Mouse (Mus musculus): ENCODE measurements around the gene Rps6kl1. TPM values are rescaled to one million over a fixed set of nuclear protein-coding genes. Genes with fewer than 3 reads are reported as not detected.

Rps6kl1 gene
- 1.5 and 1.8 TPM in 2 replicates for polyA plus RNA-seq (2014; fragmentation: Nextera tagmentation; extraction: Ambion mirVana)

DNA sequence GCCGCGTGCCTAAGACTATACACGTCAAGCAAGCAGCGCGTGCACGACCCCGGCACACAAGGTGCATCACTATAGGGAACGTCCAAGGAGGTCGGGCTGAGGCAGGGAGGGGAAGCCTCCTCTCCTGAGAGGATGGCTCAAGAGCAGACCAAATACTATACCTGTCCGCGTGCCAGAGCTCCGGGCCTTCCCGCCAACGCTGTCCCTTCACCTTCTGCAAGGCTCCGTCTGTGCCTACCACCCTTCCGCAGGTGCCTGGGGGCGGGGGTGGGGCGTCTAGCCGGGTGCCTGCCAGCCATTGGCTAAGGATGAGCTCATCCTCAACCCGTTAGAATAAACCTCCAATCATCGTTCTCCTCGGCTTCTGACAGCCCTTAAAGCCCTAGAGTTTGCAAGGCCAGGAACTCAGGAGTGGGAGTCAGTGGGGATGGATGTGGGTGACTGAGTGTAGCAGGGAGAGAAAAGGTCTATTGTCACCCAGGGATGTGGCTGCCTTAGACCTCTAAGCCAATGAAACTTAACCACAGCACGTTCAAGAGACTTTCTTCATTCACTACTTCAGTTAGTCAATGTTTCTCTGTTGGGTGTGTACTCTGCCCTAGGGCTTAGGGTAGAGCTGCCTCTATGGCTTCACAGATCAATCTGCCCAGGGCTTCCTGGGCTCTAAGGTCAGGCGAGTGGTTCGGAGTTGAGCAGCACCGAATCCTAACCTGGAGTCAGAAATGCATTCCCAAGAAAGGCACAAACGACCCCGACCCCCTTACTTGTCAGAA lies at the start of gene Rps6kl1:
Gene Rps6kl1, minus strand, starts transcription at position 263 of the 773 bp plus-strand sequence.
- DNase-seq (ENCODE audit: low spot score) (no peak), ATAC-seq (ENCODE audit: low read depth) (peak; percentile 91)
- Histone ChIP-seq H3K9ac (ENCODE audit: low read depth, low read length) (peak within 1 kb of the TSS; percentile 32; the same call in 1 of the 2 replicates), H3K27ac (replicated peaks; ENCODE audit: low read depth, low read length) (no peak within 1 kb of the TSS), H3K27me3 (replicated peaks; ENCODE audit: control insufficient read depth, insufficient read depth, low read length) (peaks cover 16% of the 10 kb centered on the region; the same call in 1 of the 2 replicates), H3K9me3 (ENCODE audit: control insufficient read depth, low read length) (no peaks in the 10 kb centered on the region), H3K4me1 (ENCODE audit: control insufficient read depth, insufficient read depth, low read length) (0 out of 2 replicates have a peak, but pooled peaks cover 5% of the 10 kb centered on the region), H3K4me3 (ENCODE audit: low read depth, low read length) (peak within 1 kb of the TSS; percentile 28), H3K36me3 (ENCODE audit: control insufficient read depth, insufficient read depth, low read length) (no peaks in the 10 kb centered on the region), H3K4me2 (ENCODE audit: low read depth, low read length) (peak within 1 kb of the TSS; percentile 41)
- WGBS: 17% methylated on average over 27 of the region's 28 CpGs

DNA sequence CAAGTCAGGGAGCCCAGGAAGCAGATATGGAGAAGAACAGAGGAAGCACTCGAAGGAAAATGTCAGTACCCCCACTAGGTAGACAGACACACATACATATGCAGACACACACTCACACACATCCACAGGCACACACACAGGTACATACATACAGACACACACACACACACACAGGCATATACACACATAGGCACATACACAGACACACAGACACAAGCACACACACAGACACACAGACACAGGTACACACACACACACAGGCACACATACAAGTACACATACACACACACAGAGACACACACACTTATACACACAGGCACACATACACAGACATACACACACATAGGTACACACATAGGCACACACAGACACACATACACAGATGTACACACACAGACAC lies 48.9 kb upstream of the Rps6kl1 start:
- DNase-seq (ENCODE audit: low spot score) (no peak), ATAC-seq (ENCODE audit: low read depth) (no peak)
- H3K36me3 ChIP-seq (ENCODE audit: control insufficient read depth, insufficient read depth, low read length): no peaks in the 10 kb centered on the region
- H3K4me3 ChIP-seq (ENCODE audit: low read depth, low read length): no peak overlapping the region
- 83% methylated on average over 1 of the region's 1 CpGs for WGBS
- H3K4me1 ChIP-seq (ENCODE audit: control insufficient read depth, insufficient read depth, low read length): peaks cover 36% of the 10 kb centered on the region
- H3K9me3 ChIP-seq (ENCODE audit: control insufficient read depth, low read length): no peaks in the 10 kb centered on the region
- no peak overlapping the region for H3K4me2 ChIP-seq (ENCODE audit: low read depth, low read length)
- H3K9ac ChIP-seq (ENCODE audit: low read depth, low read length): no peak overlapping the region
- no peak overlapping the region for H3K27ac ChIP-seq (replicated peaks; ENCODE audit: low read depth, low read length)
- 0 out of 2 replicates have a peak, but pooled peaks cover 5% of the 10 kb centered on the region for H3K27me3 ChIP-seq (replicated peaks; ENCODE audit: control insufficient read depth, insufficient read depth, low read length)

DNA sequence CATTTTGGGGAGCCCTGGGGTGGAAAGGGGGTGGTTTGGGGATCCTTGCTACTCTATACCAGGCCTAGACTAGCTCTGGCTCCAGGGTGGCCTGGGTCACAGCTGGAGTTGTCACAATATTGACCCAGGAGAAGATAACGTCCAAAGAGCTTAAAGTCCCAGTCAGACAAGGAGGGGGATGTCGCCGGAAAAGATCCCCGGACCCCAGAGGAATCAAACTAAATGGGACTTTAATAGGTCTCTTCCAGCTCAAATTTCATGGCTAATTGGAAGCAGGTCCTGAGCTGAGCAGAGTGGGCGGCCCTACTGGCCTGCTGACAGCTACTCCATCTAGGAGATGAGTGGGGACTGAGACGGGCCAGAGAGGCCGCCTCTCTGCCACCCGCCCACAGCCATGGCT lies 46.9 kb upstream of the Rps6kl1 start:
- H3K4me3 ChIP-seq (ENCODE audit: low read depth, low read length): no peak overlapping the region
- no peak for ATAC-seq (ENCODE audit: low read depth)
- no peak overlapping the region for H3K9ac ChIP-seq (ENCODE audit: low read depth, low read length)

DNA sequence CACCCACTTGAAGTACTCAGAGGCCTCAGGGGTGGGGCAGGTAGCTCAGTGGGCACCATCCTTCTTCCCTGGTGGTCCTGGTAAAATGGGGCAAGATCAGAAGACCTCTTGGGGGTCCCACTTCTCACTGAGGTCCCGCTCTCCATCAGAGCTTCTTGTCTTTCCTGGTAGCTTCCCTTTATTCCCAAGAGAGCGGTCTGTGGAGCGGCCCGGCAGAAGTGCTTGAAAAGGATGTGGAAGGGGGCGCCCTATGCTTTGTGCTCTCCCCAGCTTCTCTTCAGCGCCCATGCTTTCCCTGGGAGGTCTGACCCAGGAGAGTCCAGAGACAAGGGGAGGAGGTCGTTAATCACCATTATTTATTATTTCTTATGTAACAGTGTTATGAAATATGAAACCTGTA lies 46.3 kb upstream of the Rps6kl1 start:
- H3K4me2 ChIP-seq (ENCODE audit: low read depth, low read length): no peak overlapping the region
- no peak overlapping the region for H3K4me3 ChIP-seq (ENCODE audit: low read depth, low read length)
- no peak overlapping the region for H3K27ac ChIP-seq (replicated peaks; ENCODE audit: low read depth, low read length)
- H3K36me3 ChIP-seq (ENCODE audit: control insufficient read depth, insufficient read depth, low read length): no peaks in the 10 kb centered on the region
- 61% methylated on average over 7 of the region's 7 CpGs for WGBS
- H3K9me3 ChIP-seq (ENCODE audit: control insufficient read depth, low read length): no peaks in the 10 kb centered on the region
- peaks cover 59% of the 10 kb centered on the region for H3K4me1 ChIP-seq (ENCODE audit: control insufficient read depth, insufficient read depth, low read length)
- no peak overlapping the region for H3K9ac ChIP-seq (ENCODE audit: low read depth, low read length)
- DNase-seq (ENCODE audit: low spot score): no peak
- ATAC-seq (ENCODE audit: low read depth): no peak
- H3K27me3 ChIP-seq (replicated peaks; ENCODE audit: control insufficient read depth, insufficient read depth, low read length): 0 out of 2 replicates have a peak, but pooled peaks cover 5% of the 10 kb centered on the region

More for the DNA sequence above, 46.9 kb upstream of the Rps6kl1 start:
- no peak overlapping the region for H3K4me2 ChIP-seq (ENCODE audit: low read depth, low read length)
- H3K27me3 ChIP-seq (replicated peaks; ENCODE audit: control insufficient read depth, insufficient read depth, low read length): 0 out of 2 replicates have a peak, but pooled peaks cover 5% of the 10 kb centered on the region
- H3K27ac ChIP-seq (replicated peaks; ENCODE audit: low read depth, low read length): no peak overlapping the region
- H3K36me3 ChIP-seq (ENCODE audit: control insufficient read depth, insufficient read depth, low read length): no peaks in the 10 kb centered on the region
- WGBS: 16% methylated on average over 8 of the region's 8 CpGs
- H3K4me1 ChIP-seq (ENCODE audit: control insufficient read depth, insufficient read depth, low read length): peaks cover 53% of the 10 kb centered on the region
- DNase-seq (ENCODE audit: low spot score): peak; percentile 65
- no peaks in the 10 kb centered on the region for H3K9me3 ChIP-seq (ENCODE audit: control insufficient read depth, low read length)

DNA sequence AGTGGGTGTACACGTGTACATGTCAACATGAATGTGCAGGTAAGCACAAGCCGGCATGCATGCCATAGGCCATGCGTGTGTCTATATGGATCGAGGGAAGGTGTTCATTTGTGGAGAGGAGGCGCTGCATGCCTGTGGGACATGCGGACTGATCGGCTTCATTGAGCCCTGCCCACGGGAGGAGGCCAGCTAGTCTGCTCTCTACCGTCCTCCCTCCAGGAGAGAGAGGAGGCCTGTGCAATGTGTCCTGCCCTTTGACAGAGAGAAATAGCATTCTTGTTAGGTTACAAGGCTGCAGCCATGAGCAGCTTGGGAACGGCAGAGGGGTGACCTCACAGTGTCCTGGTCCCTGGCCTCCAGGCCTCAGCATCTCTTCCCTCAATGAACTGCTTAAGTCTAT lies 45.1 kb upstream of the Rps6kl1 start:
- no peak for DNase-seq (ENCODE audit: low spot score)

DNA sequence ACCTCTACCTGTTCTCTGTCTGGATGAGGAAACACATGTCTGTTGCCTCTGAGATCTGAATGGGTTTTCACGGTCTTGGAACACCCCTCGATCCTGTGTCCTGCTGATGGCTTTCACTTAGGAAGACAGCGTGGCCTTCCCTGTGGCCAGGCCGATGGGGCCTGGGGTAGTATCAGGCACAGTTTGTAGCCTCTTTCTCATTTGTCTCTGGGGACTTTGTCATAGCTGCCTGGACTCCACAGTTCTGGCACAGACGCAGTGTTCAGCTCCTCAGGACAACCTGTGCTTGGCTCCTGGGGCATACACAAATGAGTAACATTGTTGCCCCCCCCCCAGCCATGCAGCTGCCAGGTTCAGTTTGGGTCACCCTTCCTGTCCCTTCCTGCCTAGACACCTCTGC lies 44.0 kb upstream of the Rps6kl1 start:
- Histone ChIP-seq H3K9ac (ENCODE audit: low read depth, low read length) (no peak overlapping the region), H3K4me1 (ENCODE audit: control insufficient read depth, insufficient read depth, low read length) (peaks cover 43% of the 10 kb centered on the region), H3K27ac (replicated peaks; ENCODE audit: low read depth, low read length) (no peak overlapping the region), H3K36me3 (ENCODE audit: control insufficient read depth, insufficient read depth, low read length) (no peaks in the 10 kb centered on the region), H3K27me3 (replicated peaks; ENCODE audit: control insufficient read depth, insufficient read depth, low read length) (0 out of 2 replicates have a peak, but pooled peaks cover 5% of the 10 kb centered on the region), H3K9me3 (ENCODE audit: control insufficient read depth, low read length) (no peaks in the 10 kb centered on the region), H3K4me2 (ENCODE audit: low read depth, low read length) (no peak overlapping the region), H3K4me3 (ENCODE audit: low read depth, low read length) (no peak overlapping the region)
- DNase-seq (ENCODE audit: low spot score) (no peak), ATAC-seq (ENCODE audit: low read depth) (no peak)
- WGBS: 73% methylated on average over 5 of the region's 5 CpGs

More for the DNA sequence above, 45.1 kb upstream of the Rps6kl1 start:
- H3K27me3 ChIP-seq (replicated peaks; ENCODE audit: control insufficient read depth, insufficient read depth, low read length): 0 out of 2 replicates have a peak, but pooled peaks cover 5% of the 10 kb centered on the region
- 89% methylated on average over 8 of the region's 10 CpGs for WGBS
- H3K4me1 ChIP-seq (ENCODE audit: control insufficient read depth, insufficient read depth, low read length): peaks cover 51% of the 10 kb centered on the region
- H3K4me3 ChIP-seq (ENCODE audit: low read depth, low read length): no peak overlapping the region
- H3K4me2 ChIP-seq (ENCODE audit: low read depth, low read length): no peak overlapping the region
- H3K36me3 ChIP-seq (ENCODE audit: control insufficient read depth, insufficient read depth, low read length): no peaks in the 10 kb centered on the region
- H3K9me3 ChIP-seq (ENCODE audit: control insufficient read depth, low read length): no peaks in the 10 kb centered on the region
- no peak overlapping the region for H3K27ac ChIP-seq (replicated peaks; ENCODE audit: low read depth, low read length)
- no peak overlapping the region for H3K9ac ChIP-seq (ENCODE audit: low read depth, low read length)
- ATAC-seq (ENCODE audit: low read depth): no peak

DNA sequence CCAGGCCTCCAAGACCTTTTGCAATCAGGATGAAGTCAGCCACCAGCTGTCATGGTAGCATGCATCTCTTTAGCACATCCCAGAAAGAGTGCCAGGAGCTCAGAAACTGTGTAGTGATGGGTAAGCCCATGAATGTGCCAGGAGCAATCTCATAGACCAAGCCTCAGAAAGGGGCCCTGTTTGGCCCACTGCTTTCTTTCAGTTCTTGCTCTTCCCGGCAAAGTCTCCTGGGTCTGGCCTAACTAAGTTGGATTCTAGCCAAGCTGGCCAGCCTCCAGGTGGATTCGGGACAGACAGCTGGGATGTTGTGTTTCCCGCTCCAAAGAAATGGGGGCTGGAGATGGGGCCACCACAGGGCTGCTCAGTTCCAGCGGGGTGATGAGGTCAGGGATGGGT lies 43.6 kb upstream of the Rps6kl1 start:
- no peak overlapping the region for H3K4me3 ChIP-seq (ENCODE audit: low read depth, low read length)
- H3K27ac ChIP-seq (replicated peaks; ENCODE audit: low read depth, low read length): peak overlapping the region; percentile 39
- H3K4me1 ChIP-seq (ENCODE audit: control insufficient read depth, insufficient read depth, low read length): peaks cover 43% of the 10 kb centered on the region
- H3K9ac ChIP-seq (ENCODE audit: low read depth, low read length): no peak overlapping the region
- no peaks in the 10 kb centered on the region for H3K36me3 ChIP-seq (ENCODE audit: control insufficient read depth, insufficient read depth, low read length)
- H3K4me2 ChIP-seq (ENCODE audit: low read depth, low read length): no peak overlapping the region
- ATAC-seq (ENCODE audit: low read depth): peak; percentile 48
- WGBS: 31% methylated on average over 4 of the region's 4 CpGs
- no peaks in the 10 kb centered on the region for H3K9me3 ChIP-seq (ENCODE audit: control insufficient read depth, low read length)
- DNase-seq (ENCODE audit: low spot score): peak; percentile 82
- H3K27me3 ChIP-seq (replicated peaks; ENCODE audit: control insufficient read depth, insufficient read depth, low read length): 0 out of 2 replicates have a peak, but pooled peaks cover 5% of the 10 kb centered on the region

DNA sequence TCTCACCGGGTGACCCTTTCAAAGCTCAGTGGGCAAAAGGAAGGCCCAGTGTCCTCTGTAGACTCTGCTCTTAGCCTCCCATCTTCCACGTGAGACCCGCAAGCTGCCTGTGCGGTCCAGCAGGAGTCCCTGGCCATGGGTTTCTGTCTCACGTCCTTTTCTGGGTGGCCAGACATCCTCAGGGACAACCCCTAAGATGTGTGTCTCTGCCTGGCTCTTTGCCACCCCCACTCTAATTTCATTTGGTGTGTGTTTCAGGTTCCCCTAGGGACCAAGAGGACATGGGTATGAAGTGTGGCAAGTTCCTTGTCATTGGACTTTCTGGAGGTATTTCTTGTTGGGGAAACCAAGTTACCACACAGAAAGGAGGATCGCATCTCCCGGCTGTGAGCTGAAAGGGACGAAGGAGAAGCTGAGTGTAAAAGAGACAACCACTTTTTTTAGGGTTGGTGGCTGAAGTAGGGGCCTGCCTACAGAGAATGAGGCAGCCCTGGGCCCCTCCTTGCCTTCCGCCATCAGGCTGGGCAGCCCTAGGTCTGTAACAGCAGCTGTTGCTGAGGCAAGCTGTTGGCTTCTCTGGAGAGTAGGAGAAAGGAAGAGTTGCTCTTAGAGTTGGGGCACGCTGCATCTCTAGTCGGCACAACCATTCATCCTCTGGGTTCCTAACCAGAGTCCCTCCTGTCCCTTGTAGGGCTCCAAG lies 43.0 kb upstream of the Rps6kl1 start:
- H3K36me3 ChIP-seq (ENCODE audit: control insufficient read depth, insufficient read depth, low read length): no peaks in the 10 kb centered on the region
- no peak overlapping the region for H3K9ac ChIP-seq (ENCODE audit: low read depth, low read length)
- 0 out of 2 replicates have a peak, but pooled peaks cover 5% of the 10 kb centered on the region for H3K27me3 ChIP-seq (replicated peaks; ENCODE audit: control insufficient read depth, insufficient read depth, low read length)
- no peak overlapping the region for H3K4me2 ChIP-seq (ENCODE audit: low read depth, low read length)
- 77% methylated on average over 11 of the region's 11 CpGs for WGBS
- DNase-seq (ENCODE audit: low spot score): no peak
- H3K4me3 ChIP-seq (ENCODE audit: low read depth, low read length): no peak overlapping the region
- peak; percentile 31; the same call in 1 of the 2 replicates for ATAC-seq (ENCODE audit: low read depth)
- peak overlapping the region; percentile 39 for H3K27ac ChIP-seq (replicated peaks; ENCODE audit: low read depth, low read length)
- H3K4me1 ChIP-seq (ENCODE audit: control insufficient read depth, insufficient read depth, low read length): peaks cover 43% of the 10 kb centered on the region
- H3K9me3 ChIP-seq (ENCODE audit: control insufficient read depth, low read length): no peaks in the 10 kb centered on the region

Data from embryonic facial prominence, embryonic 14.5 days (tissue).